Comparison of ENCODE assay signal across 16 mouse cellular contexts in the genomic region with DNA sequence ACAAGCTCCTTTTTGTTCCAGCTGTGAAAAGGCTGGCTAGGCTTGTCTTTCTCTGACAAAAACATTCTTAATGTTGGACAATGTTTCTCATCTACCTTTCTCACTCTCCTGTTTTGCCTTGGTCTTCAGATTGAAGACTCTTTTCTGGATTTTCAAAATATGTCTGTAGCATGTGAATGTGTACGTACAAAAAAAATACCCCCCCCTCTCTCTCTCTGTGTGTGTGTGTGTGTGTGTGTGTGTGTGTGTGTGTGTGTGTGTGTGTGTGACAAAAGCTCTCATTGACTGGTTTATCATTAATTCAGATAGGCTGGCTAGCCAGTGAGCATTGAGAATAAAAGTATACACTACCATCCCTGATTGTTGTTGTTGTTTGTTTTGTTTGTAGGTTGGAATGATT.
A peak's percentile ranks its signal among the peaks of the same experiment; 100 is the strongest.
DNase-seq lines count a peak whose midpoint lies in the region; ATAC-seq lines count a peak whose summit lies in the region.
"Had no signal": no experiment of that assay in that cellular context is flagged by ENCODE, and none has a peak within 500 bp of the region (broad histone marks: within the 10 kb centered on the region; RNA-seq: fewer than 3 reads in every experiment).

No protein-coding gene starts in this region.

- H3K4me3 ChIP-seq in neural tube, embryonic 11.5 days (ENCODE audit: low read depth, low read length), result no peak overlapping the region
- no peak overlapping the region for H3K4me3 ChIP-seq in hindbrain, embryonic 11.5 days (ENCODE audit: low read depth, low read length)
- H3K4me3 ChIP-seq in midbrain, embryonic 13.5 days (replicated peaks), result no peak overlapping the region
- H3K4me3 ChIP-seq: embryonic facial prominence, embryonic 15.5 days; heart, embryonic 13.5 days had no signal

- WGBS in neural tube, embryonic 11.5 days, result 60% methylated on average over 1 of the region's 1 CpGs
- 39% methylated on average over 1 of the region's 1 CpGs for WGBS in hindbrain, embryonic 11.5 days
- WGBS in midbrain, embryonic 13.5 days, result 19% methylated on average over 1 of the region's 1 CpGs

- H3K4me1 ChIP-seq in neural tube, embryonic 11.5 days (ENCODE audit: control insufficient read depth, insufficient read depth, low read length), result no peaks in the 10 kb centered on the region
- H3K4me1 ChIP-seq in hindbrain, embryonic 11.5 days (replicated peaks; ENCODE audit: control insufficient read depth, insufficient read depth, low read length), result no peaks in the 10 kb centered on the region
- H3K4me1 ChIP-seq in midbrain, embryonic 13.5 days (replicated peaks), result peaks cover 17% of the 10 kb centered on the region
- H3K4me1 ChIP-seq: heart, embryonic 13.5 days had no signal

- no peak overlapping the region for H3K9ac ChIP-seq in neural tube, embryonic 11.5 days (ENCODE audit: low read length)
- no peak overlapping the region for H3K9ac ChIP-seq in hindbrain, embryonic 11.5 days (ENCODE audit: low read depth, low read length)
- no peak overlapping the region for H3K9ac ChIP-seq in midbrain, embryonic 13.5 days (replicated peaks)
- H3K9ac ChIP-seq: embryonic facial prominence, embryonic 15.5 days; heart, embryonic 13.5 days had no signal

- H3K27ac ChIP-seq in neural tube, embryonic 11.5 days (ENCODE audit: low read depth, low read length), result no peak overlapping the region
- peak overlapping the region; percentile 48 for H3K27ac ChIP-seq in hindbrain, embryonic 11.5 days (ENCODE audit: low read depth, low read length)
- H3K27ac ChIP-seq in midbrain, embryonic 13.5 days, result peak overlapping the region; percentile 82
- H3K27ac ChIP-seq: embryonic facial prominence, embryonic 15.5 days; heart, embryonic 13.5 days had no signal

- intact Hi-C loops in gastrocnemius, postnatal 36 days (cut with DNase I), result no loop called here

- no peaks in the 10 kb centered on the region for H3K27me3 ChIP-seq in neural tube, embryonic 11.5 days (ENCODE audit: control insufficient read depth, insufficient read depth, low read length)
- no peaks in the 10 kb centered on the region for H3K27me3 ChIP-seq in hindbrain, embryonic 11.5 days (ENCODE audit: control insufficient read depth, insufficient read depth, low read length)
- no peaks in the 10 kb centered on the region for H3K27me3 ChIP-seq in midbrain, embryonic 13.5 days
- H3K27me3 ChIP-seq: embryonic facial prominence, embryonic 15.5 days; heart, embryonic 13.5 days had no signal

- no peak for DNase-seq in neural tube, embryonic 11.5 days (ENCODE audit: low spot score)
- no peak for DNase-seq in neural tube, embryonic 10.5 days (ENCODE audit: extremely low spot score, low spot score)
- DNase-seq in hindbrain, embryonic 11.5 days (ENCODE audit: low spot score), result no peak
- DNase-seq in kidney, postnatal 10 days, result no peak
- no peak for DNase-seq in gastrocnemius, postnatal 36 days
- DNase-seq in left cerebral cortex, adult 11 months (ENCODE audit: low spot score), result no peak
- DNase-seq in left cerebral cortex, adult 18-20 months (ENCODE audit: low spot score in 2 of 2), result no peak
- DNase-seq: heart, postnatal 4 days; kidney, adult 11 months; kidney, postnatal 4 days; lung, postnatal 14 days; thymus, postnatal 4 days had no signal

- H3K4me2 ChIP-seq in neural tube, embryonic 11.5 days (ENCODE audit: low read depth), result no peak overlapping the region
- no peak overlapping the region for H3K4me2 ChIP-seq in hindbrain, embryonic 11.5 days (replicated peaks; ENCODE audit: low read depth, low read length)
- no peak overlapping the region for H3K4me2 ChIP-seq in midbrain, embryonic 13.5 days (replicated peaks)
- H3K4me2 ChIP-seq: embryonic facial prominence, embryonic 15.5 days; heart, embryonic 13.5 days had no signal

- no peaks in the 10 kb centered on the region for H3K9me3 ChIP-seq in neural tube, embryonic 11.5 days (ENCODE audit: control insufficient read depth, low read length)
- no peaks in the 10 kb centered on the region for H3K9me3 ChIP-seq in hindbrain, embryonic 11.5 days (ENCODE audit: control insufficient read depth, low read length)
- H3K9me3 ChIP-seq in midbrain, embryonic 13.5 days, result no peaks in the 10 kb centered on the region
- H3K9me3 ChIP-seq: embryonic facial prominence, embryonic 15.5 days; heart, embryonic 13.5 days had no signal

- peak; percentile 36 for ATAC-seq in neural tube, embryonic 11.5 days (ENCODE audit: insufficient read depth, low FRiP score, low TSS enrichment)
- ATAC-seq in hindbrain, embryonic 11.5 days (ENCODE audit: low FRiP score), result peak; percentile 62
- peak; percentile 54 for ATAC-seq in midbrain, embryonic 13.5 days
- ATAC-seq: activated CD4-positive, CD25-positive, alpha-beta regulatory T cell, adult 4 months had no signal

- H3K36me3 ChIP-seq in neural tube, embryonic 11.5 days (ENCODE audit: control insufficient read depth, insufficient read depth, low read length), result no peaks in the 10 kb centered on the region
- no peaks in the 10 kb centered on the region for H3K36me3 ChIP-seq in hindbrain, embryonic 11.5 days (ENCODE audit: control insufficient read depth, insufficient read depth, low read length)
- H3K36me3 ChIP-seq in midbrain, embryonic 13.5 days, result no peaks in the 10 kb centered on the region
- H3K36me3 ChIP-seq: embryonic facial prominence, embryonic 15.5 days; heart, embryonic 13.5 days had no signal
